Mouse (Mus musculus) CD4-positive, CD25-positive, alpha-beta regulatory T cell, adult 2 months (primary cell): Measurements from ENCODE around the gene Mtcl1.
"Not testable (repeated sequence)": the region's sequence is repeated elsewhere in the genome, so short reads cannot be mapped to it uniquely, and the experiment has no call there.

ENCODE experiments used
- DNase-seq: peaks from one replicate; pipeline ENCODE4 v3.0.0-alpha.2; 2012; ENCODE audit warnings: low read depth, low spot score

Gene Mtcl1

DNA sequence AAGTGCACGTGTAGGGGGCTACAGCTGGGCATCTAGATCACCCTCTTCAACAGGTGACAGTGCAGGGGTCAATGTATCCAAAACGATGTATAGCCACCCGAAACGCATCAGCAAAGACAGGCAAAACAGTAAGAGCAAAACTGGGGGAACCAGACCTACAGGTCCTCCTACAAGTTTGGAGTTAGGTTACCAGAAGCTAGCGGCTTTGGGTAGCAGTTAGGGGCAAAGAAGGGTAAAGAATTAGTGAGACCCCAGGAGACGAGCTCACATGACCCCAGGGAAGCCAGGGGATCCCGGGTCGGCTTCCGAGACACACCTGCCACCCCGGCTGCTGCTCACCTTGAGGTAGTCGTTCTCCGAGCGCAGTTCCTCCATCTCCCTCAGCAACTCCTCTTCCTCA is 1.6 kb downstream of the Mtcl1 start:
- DNase-seq, result no peak

DNA sequence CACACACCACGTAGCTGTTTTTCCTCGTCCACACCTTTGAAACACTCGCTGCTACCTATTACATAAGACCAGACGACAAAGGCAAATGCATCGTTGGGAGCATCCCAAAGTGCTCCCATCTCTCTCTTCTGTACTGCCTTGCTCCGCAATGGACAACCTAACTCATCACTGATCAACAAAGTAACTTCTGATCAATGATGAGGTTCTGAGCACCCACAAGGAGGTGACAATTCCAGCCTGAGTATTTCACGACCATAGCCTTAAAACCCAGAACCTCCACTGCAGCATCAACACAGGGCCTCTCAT is 2.6 kb downstream of the Mtcl1 start:
- DNase-seq, result no peak

DNA sequence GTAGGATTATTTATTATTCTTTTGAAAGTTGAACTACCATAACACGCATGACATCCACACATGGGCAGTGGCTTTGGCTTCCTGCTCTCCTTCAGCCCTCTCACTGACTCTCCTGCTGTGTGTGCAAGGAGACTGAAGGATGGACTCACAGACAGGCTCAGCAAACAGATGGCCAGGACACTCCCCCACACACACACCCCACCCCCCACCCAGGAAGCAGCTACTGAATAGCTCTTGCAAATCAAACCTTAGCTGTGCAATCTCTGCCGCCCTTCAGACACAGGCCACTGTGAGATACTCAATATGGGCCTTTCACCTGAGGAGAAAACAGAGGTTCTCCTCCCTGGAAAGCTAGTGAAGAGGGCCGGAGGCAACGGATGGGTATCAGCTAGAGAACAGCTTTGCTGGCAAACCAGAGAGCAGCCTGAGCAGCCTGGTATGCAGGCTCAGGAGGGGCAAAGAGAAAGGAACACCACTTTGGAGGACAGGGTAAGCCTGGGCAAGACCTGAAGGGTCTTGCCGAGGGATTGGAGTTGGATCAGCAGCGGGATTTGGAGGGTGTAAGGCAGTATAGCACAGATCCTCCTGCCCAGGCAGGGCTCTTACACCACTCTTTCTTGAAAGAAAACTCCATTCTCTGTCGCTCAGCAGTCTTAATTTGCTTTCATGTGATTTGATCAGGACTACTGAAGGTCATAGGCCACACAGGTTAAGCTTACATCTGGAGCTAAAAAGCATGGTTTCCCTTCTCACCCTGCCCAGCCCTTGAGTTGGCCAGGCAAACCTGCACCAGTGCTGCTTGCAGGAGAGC is 3.1 kb downstream of the Mtcl1 start:
- DNase-seq, result no peak

GRCm38 (mm10) chr17:66444059-66444700 is 5.4 kb downstream of the Mtcl1 start:
- DNase-seq, result no peak

- DNase-seq, result no peak
Observed at GRCm38 (mm10) chr17:66439888-66440287, 9.7 kb downstream of the Mtcl1 start.

GRCm38 (mm10) chr17:66439051-66439753 is 10.3 kb downstream of the Mtcl1 start:
- no peak for DNase-seq

- DNase-seq, result no peak
Observed at GRCm38 (mm10) chr17:66438137-66438536, 11.4 kb downstream of the Mtcl1 start.

- DNase-seq, result no peak
Observed at GRCm38 (mm10) chr17:66436811-66437210, 12.7 kb downstream of the Mtcl1 start.

GRCm38 (mm10) chr17:66435982-66436381 is 13.6 kb downstream of the Mtcl1 start:
- no peak for DNase-seq

- DNase-seq, result no peak
Observed at GRCm38 (mm10) chr17:66435007-66435406, 14.5 kb downstream of the Mtcl1 start.

DNA sequence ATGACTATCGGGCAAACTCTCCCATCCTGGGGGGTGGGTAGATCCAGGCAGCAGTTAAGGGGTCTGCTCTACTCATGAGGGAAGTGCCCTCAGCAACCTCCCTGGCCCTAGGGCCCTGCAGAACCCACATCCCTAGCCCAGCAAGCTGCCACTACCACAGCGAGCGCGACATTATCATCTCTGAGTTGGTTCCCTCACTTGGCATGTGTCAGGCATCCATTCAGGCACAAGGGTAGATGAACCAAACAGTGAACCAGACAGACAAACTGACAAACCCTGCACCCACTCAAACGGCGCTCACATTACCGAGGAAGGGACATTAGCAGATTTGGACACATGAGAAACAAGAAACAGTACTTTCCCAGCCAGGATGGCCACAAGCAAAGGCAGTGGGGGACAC is 15.0 kb downstream of the Mtcl1 start:
- DNase-seq, result no peak

- DNase-seq, result not testable (repeated sequence)
Observed at GRCm38 (mm10) chr17:66424601-66425000, 24.9 kb downstream of the Mtcl1 start.

DNA sequence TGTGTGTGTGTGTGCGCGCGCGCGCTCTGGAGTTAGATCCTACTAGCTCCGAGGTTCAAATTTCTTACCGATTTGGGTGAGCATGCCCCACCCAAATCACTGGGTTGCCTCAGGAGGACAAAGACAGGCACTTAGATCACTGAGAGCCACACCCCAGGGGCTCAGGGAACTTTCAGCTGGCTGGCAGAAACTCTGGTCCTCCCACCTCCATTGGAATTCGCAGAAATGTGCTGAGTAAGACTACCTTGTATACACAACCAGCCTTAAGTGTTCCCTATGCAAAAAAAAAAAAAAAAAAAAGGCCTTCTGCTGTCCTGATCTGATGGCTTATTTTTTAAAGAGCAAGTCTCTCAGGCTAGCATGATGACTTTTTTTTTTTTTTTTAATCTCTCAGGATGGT is 30.1 kb downstream of the Mtcl1 start:
- no peak for DNase-seq

GRCm38 (mm10) chr17:66417748-66418147 is 31.8 kb downstream of the Mtcl1 start:
- DNase-seq, result no peak

- DNase-seq, result no peak
Observed at GRCm38 (mm10) chr17:66417329-66417728, 32.2 kb downstream of the Mtcl1 start.

GRCm38 (mm10) chr17:66416841-66417313 is 32.7 kb downstream of the Mtcl1 start:
- no peak for DNase-seq

DNA sequence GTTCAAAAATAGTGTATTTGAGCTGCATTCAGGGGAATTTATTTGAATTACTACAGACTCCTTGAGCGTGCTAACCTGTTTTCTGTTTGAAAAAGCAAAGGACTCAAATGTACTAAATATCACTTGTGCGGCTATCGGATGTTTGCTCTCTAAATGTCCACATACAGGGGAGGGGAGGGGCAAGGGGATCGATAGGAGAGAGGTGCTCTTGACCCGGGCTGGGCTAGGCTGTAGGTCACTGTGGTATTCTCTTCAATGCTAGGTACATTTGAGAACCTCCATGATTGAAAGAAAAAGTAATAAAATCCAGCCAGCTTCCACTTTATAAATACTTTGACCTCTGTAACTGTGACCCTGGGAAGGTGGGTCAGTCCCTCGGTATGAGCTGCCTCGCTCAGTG is 33.1 kb downstream of the Mtcl1 start:
- no peak for DNase-seq

- no peak for DNase-seq
Observed at GRCm38 (mm10) chr17:66414331-66414730, 35.2 kb downstream of the Mtcl1 start.

- DNase-seq, result no peak
Observed at GRCm38 (mm10) chr17:66412155-66412970, 37.2 kb downstream of the Mtcl1 start.

DNA sequence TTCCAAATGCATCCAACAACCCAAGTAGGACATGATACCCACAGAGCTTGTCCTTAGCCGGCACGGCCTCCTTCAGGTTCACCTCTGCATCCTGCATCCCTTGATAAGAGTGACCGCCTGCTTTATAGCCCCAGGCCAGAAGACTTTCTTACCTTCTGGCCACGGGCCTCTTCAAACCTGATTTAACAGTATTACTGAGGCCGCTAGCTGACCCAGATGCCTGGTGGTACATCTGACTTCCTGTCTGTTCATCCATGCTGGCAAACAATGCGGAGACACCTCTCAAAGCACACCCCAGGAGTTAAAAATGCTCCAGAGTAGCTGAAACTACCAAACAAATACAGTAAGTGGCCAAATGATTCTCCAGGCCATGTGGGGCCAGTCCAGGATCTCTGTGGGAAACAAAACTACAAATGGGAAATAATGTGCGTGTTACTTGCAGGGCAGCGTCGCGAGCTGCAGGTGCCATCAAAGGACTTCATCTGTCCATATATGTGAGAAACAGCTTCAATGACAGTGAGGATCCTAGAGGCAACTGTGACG is 38.6 kb downstream of the Mtcl1 start:
- DNase-seq, result no peak

- DNase-seq, result no peak
Observed at GRCm38 (mm10) chr17:66409070-66409605, 40.4 kb downstream of the Mtcl1 start.
